Mouse (Mus musculus) spleen, adult 2 months (tissue): Measurements from ENCODE around the gene Gal3st2. TPM values are rescaled to one million over a fixed set of nuclear protein-coding genes. Genes with fewer than 3 reads are reported as not detected.
"Not testable (repeated sequence)": the region's sequence is repeated elsewhere in the genome, so short reads cannot be mapped to it uniquely, and the experiment has no call there.

ENCODE experiments used
- DNase-seq, 2 experiments: peaks; one replicate each; pipeline versions ENCODE4 v3.0.0 to v3.0.0-alpha.2; 2012 to 2021; ENCODE audit warnings: low spot score in 2 of 2, low read depth in 1 of 2
- H3K27ac ChIP-seq: fragments of 200-500 bp; 2 replicates; pipeline ENCODE4 v1.5.1; 2012; ENCODE audit warnings: low read length, inconsistent platforms; ENCODE audit not compliant: insufficient read depth
- H3K27me3 ChIP-seq: fragments of 200-500 bp; 2 replicates; pipeline ENCODE4 v1.6.1; 2012; ENCODE audit warnings: mild to moderate bottlenecking, moderate library complexity, low read length, inconsistent platforms; ENCODE audit not compliant: control insufficient read depth, insufficient read depth
- H3K36me3 ChIP-seq: fragments of 200-500 bp; 2 replicates; pipeline ENCODE4 v1.6.1; 2012; ENCODE audit warnings: mild to moderate bottlenecking, low read length, inconsistent platforms; ENCODE audit not compliant: control insufficient read depth, insufficient read depth
- H3K4me1 ChIP-seq: fragments of 200-500 bp; 2 replicates; pipeline ENCODE4 v1.6.1; 2011; ENCODE audit warnings: inconsistent platforms; ENCODE audit not compliant: control insufficient read depth, insufficient read depth, insufficient read length
- H3K4me3 ChIP-seq: fragments of 200-500 bp; 2 replicates; pipeline ENCODE4 v1.5.1; 2011; ENCODE audit warnings: mild to moderate bottlenecking, inconsistent platforms; ENCODE audit not compliant: insufficient read depth, insufficient read length; ENCODE audit errors: extremely low read depth
- WGBS: fragments of 180-500 bp; shearing (Covaris S2); methylation state at CpG from one replicate; pipeline ENCODE4 v1.1.7; 2018; 5-methylcytosine and 5-hydroxymethylcytosine counted together
- polyA plus RNA-seq: library from polyadenylated mRNA; depleted of rRNA; stranded (reverse); fragments of >200 nt; gene quantifications from 2 replicates; pipeline ENCODE4 v1.2.3, GENCODE M21; 2012; rRNA removed

Gal3st2 gene
- polyA plus RNA-seq, 1 experiment, result 3.8 TPM

- 59% methylated on average over 2 of the region's 2 CpGs for WGBS
- not testable (repeated sequence) for H3K36me3 ChIP-seq, H3K27ac ChIP-seq, H3K4me1 ChIP-seq, H3K27me3 ChIP-seq, H3K4me3 ChIP-seq, DNase-seq
Observed at GRCm38 (mm10) chr1:93923098-93923497, 62.0 kb downstream of the Gal3st2 start.

Other genes with a start within 250 kb of the Gal3st2 start
- 63.2 and 65.6 TPM in 2 replicates for gene Stk25, start 202.6 kb upstream of the Gal3st2 start, polyA plus RNA-seq
- 37.2 and 43.6 TPM in 2 replicates for gene Bok, start 175.6 kb upstream of the Gal3st2 start, polyA plus RNA-seq
- gene Atg4b, start 109.8 kb upstream of the Gal3st2 start, polyA plus RNA-seq, result 38.5 and 43.0 TPM in 2 replicates
- gene Thap4, start 106.4 kb upstream of the Gal3st2 start, polyA plus RNA-seq, result 16.5 and 17.2 TPM in 2 replicates
- gene Dtymk, start 59.4 kb upstream of the Gal3st2 start, polyA plus RNA-seq, result 43.7 and 44.0 TPM in 2 replicates
- gene Ing5, start 57.3 kb upstream of the Gal3st2 start, polyA plus RNA-seq, result 7.1 and 7.6 TPM in 2 replicates
- gene D2hgdh, start 36.4 kb upstream of the Gal3st2 start, polyA plus RNA-seq, result 17.0 and 20.3 TPM in 2 replicates
- 3.5 and 3.7 TPM in 2 replicates for gene Gal3st2b, start 57.0 kb downstream of the Gal3st2 start, polyA plus RNA-seq
- gene Gal3st2c, start 129.2 kb downstream of the Gal3st2 start, polyA plus RNA-seq, result 0.04 and 0.05 TPM in 2 replicates
- gene Neu4, start 159.1 kb downstream of the Gal3st2 start, polyA plus RNA-seq, result not detected in 2 replicates
- gene Pdcd1, start 191.2 kb downstream of the Gal3st2 start, polyA plus RNA-seq, result 2.4 and 3.4 TPM in 2 replicates